Mouse (Mus musculus): Measurements from ENCODE around the gene Itprid2. TPM values are rescaled to one million over a fixed set of nuclear protein-coding genes. Genes with fewer than 3 reads are reported as not detected.

Gene Itprid2
- polyA plus RNA-seq, 1 experiment from 2014 or later, result 17.5 TPM

DNA sequence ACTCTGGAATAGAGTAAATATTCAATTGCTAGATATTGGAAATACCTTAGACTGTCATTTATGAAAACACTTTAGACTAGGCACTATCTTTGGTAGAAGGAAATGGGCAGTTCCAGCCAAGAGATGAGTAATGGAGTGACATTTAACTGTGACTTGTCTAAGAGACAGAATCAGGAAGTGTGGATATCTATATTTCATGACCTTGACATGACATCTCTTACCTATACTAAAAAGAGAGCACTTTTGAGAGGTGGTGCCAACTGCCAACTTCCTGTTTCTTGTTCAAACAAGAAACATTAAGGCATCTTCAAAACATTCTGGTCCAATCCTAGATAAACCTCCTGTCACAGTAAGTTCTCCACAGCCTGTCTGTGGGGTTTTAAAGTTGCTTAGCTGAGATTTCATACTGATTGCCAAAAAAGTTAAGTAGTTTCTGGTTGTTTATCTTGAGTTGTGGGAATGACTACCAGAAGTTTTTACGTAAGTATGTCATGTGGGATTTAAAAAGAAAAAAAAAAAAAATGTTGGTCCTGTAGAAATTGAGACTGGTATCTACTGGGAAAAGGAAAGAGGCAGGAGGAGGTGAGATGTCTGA is 42.6 kb downstream of the Itprid2 start:
- H3K36me3 ChIP-seq (ENCODE audit: control insufficient read depth, insufficient read depth, low read length), result peaks cover 12% of the 10 kb centered on the region
- ATAC-seq (ENCODE audit: low read depth), result no peak
- H3K9ac ChIP-seq (ENCODE audit: low read depth, low read length), result no peak overlapping the region
- H3K4me2 ChIP-seq (ENCODE audit: low read depth, low read length), result no peak overlapping the region
- no peak overlapping the region for H3K4me3 ChIP-seq (ENCODE audit: low read depth, low read length)
- WGBS, result 58% methylated on average over 1 of the region's 1 CpGs
- no peak for DNase-seq (ENCODE audit: low spot score)
- no peaks in the 10 kb centered on the region for H3K4me1 ChIP-seq (ENCODE audit: control insufficient read depth, insufficient read depth, low read length)
- no peak overlapping the region for H3K27ac ChIP-seq (replicated peaks; ENCODE audit: low read depth, low read length)
- H3K27me3 ChIP-seq (replicated peaks; ENCODE audit: control insufficient read depth, insufficient read depth, low read length), result no peaks in the 10 kb centered on the region
- no peaks in the 10 kb centered on the region for H3K9me3 ChIP-seq (ENCODE audit: control insufficient read depth, low read length)

DNA sequence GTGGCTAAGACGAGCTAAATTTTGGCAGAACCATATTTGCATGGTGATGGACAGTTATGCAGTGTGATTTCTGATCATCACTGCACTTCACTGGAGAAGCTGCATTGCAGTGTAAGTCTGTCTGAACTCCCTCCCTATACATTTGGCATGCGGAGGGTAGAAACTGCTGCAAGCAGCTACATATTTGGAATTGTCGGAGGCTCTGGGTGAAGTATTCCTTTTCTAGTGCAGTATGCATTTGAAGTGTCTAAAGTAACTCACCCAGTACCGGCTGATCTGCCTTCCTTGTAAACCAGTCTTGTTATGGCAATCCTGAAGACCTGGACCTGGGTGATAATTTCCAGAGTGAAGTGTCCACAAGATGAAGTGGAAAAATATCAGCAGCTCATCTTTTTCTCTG is 46.5 kb downstream of the Itprid2 start:
- no peaks in the 10 kb centered on the region for H3K4me1 ChIP-seq (ENCODE audit: control insufficient read depth, insufficient read depth, low read length)
- no peak overlapping the region for H3K4me3 ChIP-seq (ENCODE audit: low read depth, low read length)
- H3K36me3 ChIP-seq (ENCODE audit: control insufficient read depth, insufficient read depth, low read length), result no peaks in the 10 kb centered on the region
- no peak overlapping the region for H3K9ac ChIP-seq (ENCODE audit: low read depth, low read length)
- 65% methylated on average over 4 of the region's 4 CpGs for WGBS
- no peak overlapping the region for H3K27ac ChIP-seq (replicated peaks; ENCODE audit: low read depth, low read length)
- no peak for ATAC-seq (ENCODE audit: low read depth)
- H3K4me2 ChIP-seq (ENCODE audit: low read depth, low read length), result no peak overlapping the region
- DNase-seq (ENCODE audit: low spot score), result no peak
- H3K27me3 ChIP-seq (replicated peaks; ENCODE audit: control insufficient read depth, insufficient read depth, low read length), result no peaks in the 10 kb centered on the region
- no peaks in the 10 kb centered on the region for H3K9me3 ChIP-seq (ENCODE audit: control insufficient read depth, low read length)

DNA sequence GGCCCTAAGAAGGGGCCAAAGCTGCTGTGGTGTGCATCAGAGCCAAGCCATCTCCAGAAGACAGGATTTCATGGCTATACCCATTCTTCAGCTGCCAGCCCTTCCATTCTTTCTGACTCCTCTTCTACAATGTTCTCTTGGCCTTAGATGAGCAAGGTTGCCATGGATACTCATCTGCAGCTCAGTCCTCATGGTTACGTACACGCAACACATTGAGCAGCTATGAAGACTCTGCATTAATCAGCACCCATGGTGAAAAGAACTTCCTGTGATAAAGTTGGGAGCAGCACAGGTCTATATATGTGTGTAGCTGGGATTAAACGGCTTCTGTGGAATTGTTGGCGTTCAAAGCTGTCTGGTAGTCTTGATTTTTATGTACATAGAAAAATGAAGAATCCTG is 48.1 kb downstream of the Itprid2 start:
- H3K9ac ChIP-seq (ENCODE audit: low read depth, low read length), result no peak overlapping the region

DNA sequence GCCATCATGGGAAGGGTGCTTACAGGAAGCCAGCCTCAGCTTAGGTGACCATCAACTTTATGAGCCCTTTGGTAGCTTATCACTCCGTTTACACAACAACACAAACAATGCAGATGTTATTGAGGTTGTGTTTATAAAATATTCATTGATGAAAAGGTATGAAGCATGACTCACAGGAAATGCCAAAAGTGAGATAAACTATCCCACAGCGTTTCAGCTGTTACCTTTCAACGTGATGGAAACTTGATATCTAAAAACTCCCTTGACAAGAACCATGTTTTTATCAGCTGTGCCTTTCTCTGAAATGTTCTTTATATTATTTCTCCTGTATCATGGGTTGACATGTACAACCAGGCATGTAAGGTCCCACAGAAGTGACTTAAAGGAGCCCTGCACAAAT is 55.7 kb downstream of the Itprid2 start:
- 44% methylated on average over 3 of the region's 3 CpGs for WGBS
- DNase-seq (ENCODE audit: low spot score), result no peak
- no peak overlapping the region for H3K9ac ChIP-seq (ENCODE audit: low read depth, low read length)
- no peak overlapping the region for H3K4me3 ChIP-seq (ENCODE audit: low read depth, low read length)
- no peaks in the 10 kb centered on the region for H3K9me3 ChIP-seq (ENCODE audit: control insufficient read depth, low read length)
- no peak overlapping the region for H3K4me2 ChIP-seq (ENCODE audit: low read depth, low read length)
- ATAC-seq (ENCODE audit: low read depth), result no peak
- H3K36me3 ChIP-seq (ENCODE audit: control insufficient read depth, insufficient read depth, low read length), result no peaks in the 10 kb centered on the region
- no peak overlapping the region for H3K27ac ChIP-seq (replicated peaks; ENCODE audit: low read depth, low read length)
- H3K27me3 ChIP-seq (replicated peaks; ENCODE audit: control insufficient read depth, insufficient read depth, low read length), result no peaks in the 10 kb centered on the region
- H3K4me1 ChIP-seq (ENCODE audit: control insufficient read depth, insufficient read depth, low read length), result no peaks in the 10 kb centered on the region

More for the DNA sequence above, 48.1 kb downstream of the Itprid2 start:
- DNase-seq (ENCODE audit: low spot score) (no peak), ATAC-seq (ENCODE audit: low read depth) (no peak)
- Histone ChIP-seq H3K27me3 (replicated peaks; ENCODE audit: control insufficient read depth, insufficient read depth, low read length) (no peaks in the 10 kb centered on the region), H3K36me3 (ENCODE audit: control insufficient read depth, insufficient read depth, low read length) (no peaks in the 10 kb centered on the region), H3K4me2 (ENCODE audit: low read depth, low read length) (no peak overlapping the region), H3K27ac (replicated peaks; ENCODE audit: low read depth, low read length) (no peak overlapping the region), H3K4me3 (ENCODE audit: low read depth, low read length) (no peak overlapping the region), H3K4me1 (ENCODE audit: control insufficient read depth, insufficient read depth, low read length) (no peaks in the 10 kb centered on the region), H3K9me3 (ENCODE audit: control insufficient read depth, low read length) (no peaks in the 10 kb centered on the region)
- WGBS, result 92% methylated on average over 4 of the region's 4 CpGs

DNA sequence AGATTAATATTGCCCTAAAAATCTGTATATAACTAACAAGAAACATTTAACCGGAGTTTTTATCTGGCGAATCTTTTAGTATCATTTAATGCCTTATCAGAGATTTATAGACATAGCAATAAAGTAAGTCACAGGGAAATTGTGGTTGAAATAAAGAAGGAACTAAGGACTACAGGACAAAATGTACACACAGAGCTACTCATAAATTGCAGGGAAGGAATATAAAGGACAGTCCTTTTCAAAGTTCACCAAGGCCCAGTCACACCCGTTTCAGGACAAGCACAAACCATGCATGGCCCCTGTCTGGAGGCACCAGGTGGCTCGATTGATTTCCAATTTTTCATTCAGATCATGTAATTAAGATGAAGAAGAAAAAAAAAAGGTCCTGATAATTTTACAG is 60.0 kb downstream of the Itprid2 start:
- no peaks in the 10 kb centered on the region for H3K4me1 ChIP-seq (ENCODE audit: control insufficient read depth, insufficient read depth, low read length)
- H3K36me3 ChIP-seq (ENCODE audit: control insufficient read depth, insufficient read depth, low read length), result no peaks in the 10 kb centered on the region
- DNase-seq (ENCODE audit: low spot score) (no peak), ATAC-seq (ENCODE audit: low read depth) (no peak)
- H3K9ac ChIP-seq (ENCODE audit: low read depth, low read length), result no peak overlapping the region
- 90% methylated on average over 4 of the region's 4 CpGs for WGBS
- no peak overlapping the region for H3K4me3 ChIP-seq (ENCODE audit: low read depth, low read length)
- H3K9me3 ChIP-seq (ENCODE audit: control insufficient read depth, low read length), result no peaks in the 10 kb centered on the region
- no peak overlapping the region for H3K27ac ChIP-seq (replicated peaks; ENCODE audit: low read depth, low read length)
- no peak overlapping the region for H3K4me2 ChIP-seq (ENCODE audit: low read depth, low read length)
- no peaks in the 10 kb centered on the region for H3K27me3 ChIP-seq (replicated peaks; ENCODE audit: control insufficient read depth, insufficient read depth, low read length)

DNA sequence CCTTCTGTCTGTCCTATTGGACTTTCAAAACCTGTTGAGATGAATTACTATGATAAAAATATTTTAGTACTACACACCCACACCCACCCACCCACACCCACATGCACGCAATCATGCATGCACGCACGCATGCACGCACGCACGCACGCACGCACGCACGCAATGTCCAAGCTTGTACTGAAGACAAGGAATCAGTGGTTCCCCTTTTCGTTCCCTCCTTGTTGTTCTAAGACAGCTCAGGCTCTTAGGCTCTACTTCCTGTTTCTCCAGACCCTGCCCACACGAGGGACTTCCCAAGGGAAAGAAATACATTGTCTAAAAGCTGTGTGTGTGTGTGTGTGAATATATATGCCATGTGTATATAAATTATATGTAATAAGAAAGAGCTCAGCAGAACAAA is 60.8 kb downstream of the Itprid2 start:
- no peak overlapping the region for H3K27ac ChIP-seq (replicated peaks; ENCODE audit: low read depth, low read length)
- no peak overlapping the region for H3K4me2 ChIP-seq (ENCODE audit: low read depth, low read length)
- ATAC-seq (ENCODE audit: low read depth), result no peak
- H3K4me1 ChIP-seq (ENCODE audit: control insufficient read depth, insufficient read depth, low read length), result no peaks in the 10 kb centered on the region
- WGBS, result 86% methylated on average over 12 of the region's 12 CpGs
- no peaks in the 10 kb centered on the region for H3K9me3 ChIP-seq (ENCODE audit: control insufficient read depth, low read length)
- H3K36me3 ChIP-seq (ENCODE audit: control insufficient read depth, insufficient read depth, low read length), result no peaks in the 10 kb centered on the region
- DNase-seq (ENCODE audit: low spot score), result no peak
- H3K4me3 ChIP-seq (ENCODE audit: low read depth, low read length), result no peak overlapping the region
- H3K9ac ChIP-seq (ENCODE audit: low read depth, low read length), result no peak overlapping the region
- no peaks in the 10 kb centered on the region for H3K27me3 ChIP-seq (replicated peaks; ENCODE audit: control insufficient read depth, insufficient read depth, low read length)

DNA sequence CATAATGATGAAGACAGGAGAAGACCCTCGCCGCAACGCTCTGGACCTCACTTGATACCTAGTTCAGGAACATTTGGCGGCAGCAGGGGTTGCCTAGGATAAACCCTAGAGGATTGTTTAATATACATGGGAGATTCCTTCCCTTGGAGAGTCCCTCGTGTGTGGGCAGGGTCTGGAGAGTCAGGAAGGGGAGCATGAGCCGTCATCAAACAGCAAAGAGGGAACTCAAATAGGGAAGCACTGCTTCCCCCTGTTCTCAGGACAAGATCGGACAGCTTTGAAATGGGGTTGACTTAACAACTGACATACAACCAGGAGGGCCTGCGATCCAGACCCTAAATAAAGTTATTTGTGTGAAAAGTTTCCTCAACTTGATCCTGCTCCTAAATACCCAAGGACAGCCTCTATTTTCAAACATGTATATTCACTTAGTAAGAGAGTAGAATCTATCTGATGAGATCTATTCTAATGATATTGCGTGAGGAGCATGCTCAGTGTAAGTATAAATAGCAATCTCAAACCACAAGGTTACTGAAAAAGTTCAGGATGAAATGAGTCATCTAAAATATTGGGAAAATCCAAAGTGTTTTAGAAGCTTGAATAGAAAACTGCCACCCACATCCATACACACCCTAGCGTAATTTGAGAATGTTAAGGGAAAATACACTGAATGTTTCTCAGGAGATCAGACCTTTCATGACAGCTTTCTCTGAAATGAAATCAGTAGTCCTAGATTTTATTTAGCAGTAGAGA is 61.5 kb downstream of the Itprid2 start:
- Histone ChIP-seq H3K36me3 (ENCODE audit: control insufficient read depth, insufficient read depth, low read length) (no peaks in the 10 kb centered on the region), H3K4me2 (ENCODE audit: low read depth, low read length) (no peak overlapping the region), H3K9me3 (ENCODE audit: control insufficient read depth, low read length) (no peaks in the 10 kb centered on the region), H3K9ac (ENCODE audit: low read depth, low read length) (no peak overlapping the region), H3K27ac (replicated peaks; ENCODE audit: low read depth, low read length) (no peak overlapping the region), H3K27me3 (replicated peaks; ENCODE audit: control insufficient read depth, insufficient read depth, low read length) (no peaks in the 10 kb centered on the region), H3K4me1 (ENCODE audit: control insufficient read depth, insufficient read depth, low read length) (no peaks in the 10 kb centered on the region), H3K4me3 (ENCODE audit: low read depth, low read length) (no peak overlapping the region)
- WGBS, result 85% methylated on average over 10 of the region's 10 CpGs
- DNase-seq (ENCODE audit: low spot score), result no peak
- no peak for ATAC-seq (ENCODE audit: low read depth)

DNA sequence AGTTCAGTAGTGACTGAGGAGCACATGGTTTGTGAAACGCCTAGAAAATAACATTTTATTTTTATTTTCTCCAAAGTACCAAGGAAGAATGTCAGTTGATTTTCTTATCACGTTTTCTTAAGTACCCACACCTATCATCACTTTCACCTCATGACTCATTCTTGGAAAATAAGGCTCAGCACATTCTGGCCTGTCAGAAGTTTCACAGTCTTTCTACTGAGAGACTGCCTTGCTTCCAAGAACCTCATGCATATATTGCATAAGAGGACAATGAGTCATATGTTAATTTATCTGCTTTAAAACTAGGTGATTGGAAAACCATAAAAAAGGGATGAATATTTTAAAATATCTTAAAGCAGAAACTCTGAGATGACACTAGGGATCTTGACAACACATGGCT is 63.0 kb downstream of the Itprid2 start:
- 55% methylated on average over 2 of the region's 2 CpGs for WGBS
- Histone ChIP-seq H3K9ac (ENCODE audit: low read depth, low read length) (no peak overlapping the region), H3K4me2 (ENCODE audit: low read depth, low read length) (no peak overlapping the region), H3K4me1 (ENCODE audit: control insufficient read depth, insufficient read depth, low read length) (no peaks in the 10 kb centered on the region), H3K27me3 (replicated peaks; ENCODE audit: control insufficient read depth, insufficient read depth, low read length) (no peaks in the 10 kb centered on the region), H3K4me3 (ENCODE audit: low read depth, low read length) (no peak overlapping the region), H3K36me3 (ENCODE audit: control insufficient read depth, insufficient read depth, low read length) (no peaks in the 10 kb centered on the region), H3K27ac (replicated peaks; ENCODE audit: low read depth, low read length) (no peak overlapping the region), H3K9me3 (ENCODE audit: control insufficient read depth, low read length) (no peaks in the 10 kb centered on the region)
- ATAC-seq (ENCODE audit: low read depth) (no peak), DNase-seq (ENCODE audit: low spot score) (peak; percentile 23)

DNA sequence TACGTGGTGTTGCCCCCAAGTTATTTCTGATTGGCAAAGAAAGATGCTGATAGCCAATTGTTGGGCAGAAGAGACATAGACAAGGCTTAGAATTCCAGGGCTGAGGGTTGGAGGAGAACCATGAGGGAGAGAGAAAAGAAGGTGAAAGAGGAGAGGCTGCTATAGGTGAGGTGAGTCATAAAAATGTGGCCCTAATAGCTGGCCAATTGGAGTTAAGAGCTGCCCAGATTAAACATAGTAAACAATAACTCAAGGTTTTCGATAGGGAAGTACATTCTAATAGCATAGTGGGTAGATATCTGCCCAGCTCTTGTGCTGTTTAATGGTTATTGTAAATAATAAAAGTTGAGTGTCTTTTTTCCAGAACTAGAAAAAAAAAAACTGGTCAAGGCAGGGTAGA is 69.6 kb downstream of the Itprid2 start:
- Histone ChIP-seq H3K27ac (replicated peaks; ENCODE audit: low read depth, low read length) (no peak overlapping the region), H3K9ac (ENCODE audit: low read depth, low read length) (no peak overlapping the region), H3K9me3 (ENCODE audit: control insufficient read depth, low read length) (no peaks in the 10 kb centered on the region), H3K27me3 (replicated peaks; ENCODE audit: control insufficient read depth, insufficient read depth, low read length) (no peaks in the 10 kb centered on the region; the same call in 1 of the 2 replicates), H3K4me1 (ENCODE audit: control insufficient read depth, insufficient read depth, low read length) (no peaks in the 10 kb centered on the region), H3K4me2 (ENCODE audit: low read depth, low read length) (no peak overlapping the region), H3K36me3 (ENCODE audit: control insufficient read depth, insufficient read depth, low read length) (no peaks in the 10 kb centered on the region), H3K4me3 (ENCODE audit: low read depth, low read length) (no peak overlapping the region)
- DNase-seq (ENCODE audit: low spot score), result no peak
- ATAC-seq (ENCODE audit: low read depth), result no peak
- WGBS, result 83% methylated on average over 2 of the region's 2 CpGs
